Mouse (Mus musculus) 3134 (cell line): ENCODE data around the gene Gm9195.

Experiments used
- DNase-seq: peaks from one replicate; pipeline ENCODE4 v3.0.0-alpha.2; 2011; ENCODE audit warnings: low spot score; ENCODE audit not compliant: insufficient read length; ENCODE audit errors: extremely low read depth

The Gm9195 gene

GRCm38 (mm10) chr14:72447141-72448091 is 44.2 kb downstream of the Gm9195 start:
- no peak for DNase-seq

GRCm38 (mm10) chr14:72442936-72443335 is 48.7 kb downstream of the Gm9195 start:
- no peak for DNase-seq

- DNase-seq, result no peak
Observed at GRCm38 (mm10) chr14:72440929-72441328, 50.7 kb downstream of the Gm9195 start.

GRCm38 (mm10) chr14:72440436-72440835 is 51.2 kb downstream of the Gm9195 start:
- no peak for DNase-seq

- DNase-seq, result no peak
Observed at GRCm38 (mm10) chr14:72438976-72439375, 52.7 kb downstream of the Gm9195 start.

GRCm38 (mm10) chr14:72389696-72390095 is 101.9 kb downstream of the Gm9195 start:
- no peak for DNase-seq

GRCm38 (mm10) chr14:72389288-72389687 is 102.3 kb downstream of the Gm9195 start:
- DNase-seq, result no peak

- DNase-seq, result peak; percentile 5
Observed at GRCm38 (mm10) chr14:72377224-72377623, 114.4 kb downstream of the Gm9195 start.
